Comparison of ENCODE assay signal across 8 mouse cellular contexts in genomic region chr14:60682361-60683023, GRCm38 (mm10). TPM values are rescaled to one million over a fixed set of nuclear protein-coding genes. Genes with fewer than 3 reads are reported as not detected.
A peak's percentile ranks its signal among the peaks of the same experiment; 100 is the strongest.
DNase-seq lines count a peak whose midpoint lies in the region; ATAC-seq lines count a peak whose summit lies in the region.

No protein-coding gene starts in this region.

- peaks cover 14% of the 10 kb centered on the region for H3K4me1 ChIP-seq in heart, embryonic 12.5 days (replicated peaks)

- H3K36me3 ChIP-seq in heart, embryonic 12.5 days = no peaks in the 10 kb centered on the region

- ATAC-seq in heart, embryonic 12.5 days (ENCODE audit: insufficient number of reproducible peaks, low FRiP score) = peak; percentile 73; the same call in 1 of the 2 replicates
- no peak for ATAC-seq in CD4-positive, CD25-positive, alpha-beta regulatory T cell, adult 4 months

- no peaks in the 10 kb centered on the region for H3K9me3 ChIP-seq in heart, embryonic 12.5 days (replicated peaks)

- no peak overlapping the region for H3K4me3 ChIP-seq in heart, embryonic 12.5 days

- H3K27me3 ChIP-seq in heart, embryonic 12.5 days (replicated peaks) = no peaks in the 10 kb centered on the region

- WGBS in heart, embryonic 12.5 days = 48% methylated on average over 12 of the region's 12 CpGs

- peak; percentile 42 for DNase-seq in right cerebral cortex, postnatal 14 days
- DNase-seq in right cerebral cortex, adult 18-20 months = no peak
- peak; percentile 80 for DNase-seq in cerebellum, adult 18-20 months
- peak; percentile 93 for DNase-seq in kidney, postnatal 14 days
- peak; percentile 77 for DNase-seq in ovary, adult 18-20 months (ENCODE audit: low spot score)
- no peak for DNase-seq in thymus, postnatal 36 days

- no peak overlapping the region for H3K9ac ChIP-seq in heart, embryonic 12.5 days

- no peak overlapping the region for H3K27ac ChIP-seq in heart, embryonic 12.5 days (ENCODE audit: poor library complexity, severe bottlenecking)

- H3K4me2 ChIP-seq in heart, embryonic 12.5 days = no peak overlapping the region

RNA-seq across cellular contexts. Expression of gene Spata13, which starts 48.7 kb away (rescaled TPM):
- polyA plus RNA-seq in heart, embryonic 12.5 days (2016; fragmentation: Nextera tagmentation; extraction: Ambion mirVana) = 21.0 and 22.4 TPM in 2 replicates
- polyA plus RNA-seq in CD4-positive, CD25-positive, alpha-beta regulatory T cell, adult 4 months (2017; shearing (Covaris generic)) = 100 to 1,000 TPM in 1 of 2 experiments, 10 to 100 TPM in 1; 90.7 to 146 TPM

Comparison
In these comparisons a context has a peak if more than half of its experiments do, and no peak if none do; other contexts are left out.
1. DNase-seq: peak in right cerebral cortex, postnatal 14 days (single experiment), cerebellum, adult 18-20 months (2 of 2), kidney, postnatal 14 days (single experiment) and ovary, adult 18-20 months (single experiment); none in right cerebral cortex, adult 18-20 months (single experiment) and thymus, postnatal 36 days (0 of 2).